Mouse (Mus musculus) C2C12 (cell line): Measurements from ENCODE around the gene Crocc.

Experiments used
- CEBPB ChIP-seq: IDR thresholded peaks from one replicate; pipeline ENCODE4 v1.6.1; 2011; ENCODE audit warnings: low read depth, mild to moderate bottlenecking, control low read depth, moderate library complexity
- CTCF ChIP-seq: IDR thresholded peaks from one replicate; pipeline ENCODE4 v1.5.1; 2011; ENCODE audit not compliant: control insufficient read depth, insufficient read depth, insufficient read length
- MYOD1 ChIP-seq: IDR thresholded peaks from one replicate; pipeline ENCODE4 v1.6.1; 2011; ENCODE audit warnings: low read depth; ENCODE audit not compliant: control insufficient read depth, insufficient read length
- MYOG ChIP-seq: IDR thresholded peaks from one replicate; pipeline ENCODE4 v1.6.1; 2011; ENCODE audit not compliant: control insufficient read depth, insufficient read length; ENCODE audit errors: extremely low read depth
- USF1 ChIP-seq: IDR thresholded peaks from one replicate; pipeline ENCODE4 v1.6.1; 2011; ENCODE audit warnings: low read depth, mild to moderate bottlenecking, control low read depth, moderate library complexity

DNA sequence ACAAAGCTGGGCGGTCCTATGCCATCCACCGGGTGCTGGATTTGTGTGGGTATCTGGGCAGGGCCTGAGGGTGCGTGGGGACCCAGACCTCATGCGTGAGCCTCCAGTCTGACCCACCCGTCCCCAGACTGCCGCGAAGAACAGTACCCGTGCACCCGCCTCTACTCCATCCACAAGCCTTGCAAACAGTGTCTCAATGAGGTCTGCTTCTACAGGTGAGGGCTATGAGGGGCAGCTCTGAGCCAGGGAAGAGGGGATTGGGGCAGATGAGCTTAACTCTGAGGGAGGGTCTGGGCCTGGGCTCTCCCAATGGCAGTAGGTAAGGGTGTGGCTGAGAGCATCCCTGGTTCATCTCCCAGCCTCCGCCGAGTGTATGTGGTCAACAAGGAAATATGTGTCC lies 45.5 kb downstream of the Crocc start:
- no peak for TF ChIP-seq CTCF
- TF ChIP-seq USF1: no peak
- no peak for TF ChIP-seq MYOG
- TF ChIP-seq MYOD1: no peak
- no peak for TF ChIP-seq CEBPB
